Mouse (Mus musculus) spleen, adult 2 months (tissue): ENCODE measurements around the gene Ywhag.

ENCODE experiments used
- CTCF ChIP-seq: fragments of 200-500 bp; IDR thresholded peaks from 2 replicates; pipeline ENCODE4 v1.5.1; 2011; ENCODE audit warnings: mild to moderate bottlenecking, inconsistent platforms; ENCODE audit not compliant: insufficient read depth, insufficient read length, insufficient replicate concordance; ENCODE audit errors: extremely low read depth
- POLR2A ChIP-seq: fragments of 200-500 bp; IDR thresholded peaks from 2 replicates; pipeline ENCODE4 v1.6.1; 2011; ENCODE audit warnings: low read depth, low read length, inconsistent platforms

DNA sequence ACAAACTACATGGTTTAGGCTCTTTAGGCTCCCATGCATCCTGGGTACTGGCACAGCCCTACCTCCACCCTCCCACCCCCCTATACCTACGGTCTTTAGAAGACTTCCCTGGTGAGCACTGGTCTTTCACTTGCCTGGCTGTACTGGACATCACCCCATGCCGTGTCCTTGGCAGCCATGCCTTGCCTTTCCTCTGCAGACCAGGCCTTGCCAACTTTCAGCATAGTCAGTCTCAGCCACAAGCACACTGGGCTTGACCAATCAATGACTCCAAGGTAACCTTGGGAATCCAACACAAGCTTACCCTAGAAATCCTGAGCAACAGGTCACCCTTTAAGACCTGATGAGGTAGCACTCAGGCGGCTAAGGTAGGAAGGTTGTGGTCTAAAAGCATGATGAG is 17.8 kb downstream of the Ywhag start:
- TF ChIP-seq POLR2A (no peak), CTCF (no peak)
